Mouse (Mus musculus) lung, postnatal 0 days (tissue): Measurements from ENCODE around the gene Eef1a2. TPM values are rescaled to one million over a fixed set of nuclear protein-coding genes. Genes with fewer than 3 reads are reported as not detected.

ENCODE experiments used
- ATAC-seq: fragments of 200-750 bp; cut with Nextera tagmentation; 2 replicates; pipeline ENCODE4 v1.8.0; 2017; ENCODE audit warnings: moderate library complexity
- DNase-seq: peaks from one replicate; pipeline ENCODE4 v3.0.0-alpha.2; 2016; ENCODE audit warnings: low spot score
- H3K27ac ChIP-seq: fragments of 300-500 bp; sonication (generic); 2 replicates; pipeline ENCODE4 v1.5.1; 2014; ENCODE audit warnings: antibody characterized with exemption, mild to moderate bottlenecking, low read length, mixed read lengths
- H3K27me3 ChIP-seq: fragments of 300-500 bp; sonication (generic); replicated peaks from 2 replicates; pipeline ENCODE4 v1.6.1; 2014; ENCODE audit warnings: low read length, mixed read lengths; ENCODE audit not compliant: insufficient read depth
- H3K36me3 ChIP-seq: fragments of 300-500 bp; sonication (generic); 2 replicates; pipeline ENCODE4 v1.6.1; 2014; ENCODE audit warnings: low read length, mixed read lengths; ENCODE audit not compliant: insufficient read depth
- H3K4me1 ChIP-seq: fragments of 300-500 bp; sonication (generic); 2 replicates; pipeline ENCODE4 v1.6.1; 2014; ENCODE audit warnings: antibody characterized with exemption, low read depth, low read length, mixed read lengths; ENCODE audit not compliant: insufficient read depth
- H3K4me2 ChIP-seq: fragments of 300-500 bp; sonication (generic); replicated peaks from 2 replicates; pipeline ENCODE4 v1.6.1; 2014; ENCODE audit warnings: low read depth, mild to moderate bottlenecking, low read length, moderate library complexity, mixed read lengths
- H3K4me3 ChIP-seq: fragments of 300-500 bp; sonication (generic); 2 replicates; pipeline ENCODE4 v1.5.1; 2014; ENCODE audit warnings: low read depth, low read length
- H3K9ac ChIP-seq: fragments of 300-500 bp; sonication (generic); replicated peaks from 2 replicates; pipeline ENCODE4 v1.6.1; 2014; ENCODE audit warnings: low read depth, mild to moderate bottlenecking
- H3K9me3 ChIP-seq: fragments of 300-500 bp; sonication (generic); 2 replicates; pipeline ENCODE4 v1.6.1; 2016; ENCODE audit warnings: low read length, mixed read lengths
- CTCF ChIP-seq: IDR thresholded peaks from 2 replicates; pipeline ENCODE4 v1.5.1; 2016; ENCODE audit warnings: antibody characterized with exemption, mild to moderate bottlenecking
- EP300 ChIP-seq: IDR thresholded peaks from 2 replicates; pipeline ENCODE4 v1.6.1; 2016; ENCODE audit warnings: antibody characterized with exemption, mild to moderate bottlenecking, control low read depth
- WGBS: fragments of 180-500 bp; shearing (Covaris S2); extraction: QIAGEN DNeasy Blood & Tissue Kit; methylation state at CpG from one replicate; pipeline ENCODE4 v1.1.7; 2014; 5-methylcytosine and 5-hydroxymethylcytosine counted together
- polyA plus RNA-seq: library from polyadenylated mRNA; unstranded; fragments of >200 nt; fragmentation: Nextera tagmentation; extraction: Ambion mirVana; gene quantifications from 2 replicates; pipeline ENCODE4 v1.2.1, GENCODE M21; 2015

The Eef1a2 gene
- polyA plus RNA-seq, 1 experiment from 2014 or later, result 0.14 TPM

GRCm38 (mm10) chr2:181187121-181188000 lies 30.5 kb upstream of the Eef1a2 start, which contains the start of gene Ppdpf:
TSS of gene Ppdpf (plus strand) at chr2:181187247.
- TF ChIP-seq CTCF (peak; percentile 50), EP300 (peak; percentile 56)
- peak within 1 kb of the TSS; percentile 68 for H3K4me3 ChIP-seq
- under 1% methylated on average over 58 of the region's 64 CpGs for WGBS
- ATAC-seq, result peak; percentile 95
- no peaks in the 10 kb centered on the region for H3K27me3 ChIP-seq
- H3K4me1 ChIP-seq, result peaks cover 9% of the 10 kb centered on the region; the same call in 1 of the 2 replicates
- DNase-seq, result peak; percentile 98
- H3K4me2 ChIP-seq, result peak within 1 kb of the TSS; percentile 78
- H3K9ac ChIP-seq, result peak within 1 kb of the TSS; percentile 79
- no peaks in the 10 kb centered on the region for H3K9me3 ChIP-seq
- peak within 1 kb of the TSS; percentile 97 for H3K27ac ChIP-seq
- H3K36me3 ChIP-seq, result no peaks in the 10 kb centered on the region

- Histone ChIP-seq H3K4me2 (peak overlapping the region; percentile 78), H3K9ac (peak overlapping the region; percentile 79; the same call in 1 of the 2 replicates), H3K9me3 (no peaks in the 10 kb centered on the region), H3K36me3 (no peaks in the 10 kb centered on the region), H3K4me1 (peaks cover 9% of the 10 kb centered on the region; the same call in 1 of the 2 replicates), H3K4me3 (peak overlapping the region; percentile 68), H3K27ac (peak overlapping the region; percentile 97), H3K27me3 (no peaks in the 10 kb centered on the region)
- ATAC-seq (peak; percentile 80), DNase-seq (peak; percentile 95)
- peak; percentile 99 for TF ChIP-seq CTCF
- no peak for TF ChIP-seq EP300
- under 1% methylated on average over 14 of the region's 14 CpGs for WGBS
Measured at GRCm38 (mm10) chr2:181186635-181187034, 29.8 kb upstream of the Eef1a2 start.

- WGBS, result 75% methylated on average over 6 of the region's 6 CpGs
- DNase-seq, result no peak
- Histone ChIP-seq H3K9ac (no peak overlapping the region), H3K4me2 (no peak overlapping the region), H3K36me3 (no peaks in the 10 kb centered on the region), H3K9me3 (no peaks in the 10 kb centered on the region), H3K27ac (no peak overlapping the region), H3K27me3 (no peaks in the 10 kb centered on the region), H3K4me3 (no peak overlapping the region), H3K4me1 (no peaks in the 10 kb centered on the region)
- no peak for ATAC-seq
- TF ChIP-seq CTCF (no peak), EP300 (no peak)
Measured at GRCm38 (mm10) chr2:181180898-181181297, 24.1 kb upstream of the Eef1a2 start.

GRCm38 (mm10) chr2:181178471-181178870 lies 21.7 kb upstream of the Eef1a2 start:
- Histone ChIP-seq H3K27me3 (no peaks in the 10 kb centered on the region), H3K4me3 (no peak overlapping the region), H3K9me3 (no peaks in the 10 kb centered on the region), H3K4me2 (no peak overlapping the region), H3K36me3 (no peaks in the 10 kb centered on the region), H3K4me1 (no peaks in the 10 kb centered on the region), H3K27ac (no peak overlapping the region), H3K9ac (no peak overlapping the region)
- no peak for ATAC-seq
- TF ChIP-seq EP300 (no peak), CTCF (no peak)
- DNase-seq, result no peak
- WGBS, result 57% methylated on average over 5 of the region's 5 CpGs

GRCm38 (mm10) chr2:181178015-181178414 lies 21.2 kb upstream of the Eef1a2 start:
- no peaks in the 10 kb centered on the region for H3K9me3 ChIP-seq
- no peak overlapping the region for H3K4me3 ChIP-seq
- no peak overlapping the region for H3K9ac ChIP-seq
- H3K36me3 ChIP-seq, result no peaks in the 10 kb centered on the region
- WGBS, result 68% methylated on average over 3 of the region's 3 CpGs
- DNase-seq (no peak), ATAC-seq (no peak)
- H3K4me2 ChIP-seq, result no peak overlapping the region
- no peak for TF ChIP-seq CTCF
- no peak for TF ChIP-seq EP300
- H3K27ac ChIP-seq, result no peak overlapping the region
- no peaks in the 10 kb centered on the region for H3K27me3 ChIP-seq
- H3K4me1 ChIP-seq, result no peaks in the 10 kb centered on the region

GRCm38 (mm10) chr2:181174646-181175045 lies 17.8 kb upstream of the Eef1a2 start:
- Histone ChIP-seq H3K4me3 (no peak overlapping the region), H3K27ac (no peak overlapping the region), H3K4me1 (no peaks in the 10 kb centered on the region), H3K4me2 (no peak overlapping the region), H3K27me3 (no peaks in the 10 kb centered on the region), H3K9me3 (no peaks in the 10 kb centered on the region), H3K9ac (no peak overlapping the region), H3K36me3 (no peaks in the 10 kb centered on the region)
- WGBS, result 88% methylated on average over 3 of the region's 3 CpGs
- no peak for TF ChIP-seq CTCF
- no peak for TF ChIP-seq EP300
- ATAC-seq (no peak), DNase-seq (no peak)
